Mouse (Mus musculus) stomach, postnatal 0 days (tissue): ENCODE results near the gene Dppa5a. TPM values are rescaled to one million over a fixed set of nuclear protein-coding genes. Genes with fewer than 3 reads are reported as not detected.
"Not testable (repeated sequence)": the region's sequence is repeated elsewhere in the genome, so short reads cannot be mapped to it uniquely, and the experiment has no call there.

Source experiments
- ATAC-seq: fragments of 200-750 bp; cut with Nextera tagmentation; 2 replicates; pipeline ENCODE4 v1.8.0; 2017; ENCODE audit not compliant: low FRiP score, low TSS enrichment
- DNase-seq: peaks from one replicate; pipeline ENCODE4 v3.0.0-alpha.2; 2016; ENCODE audit warnings: low spot score
- H3K27ac ChIP-seq: fragments of 300-500 bp; sonication (generic); replicated peaks from 2 replicates; pipeline ENCODE4 v1.5.1; 2014; ENCODE audit warnings: mild to moderate bottlenecking, control low read depth
- H3K27me3 ChIP-seq: fragments of 300-500 bp; sonication (generic); 2 replicates; pipeline ENCODE4 v1.6.1; 2014; ENCODE audit warnings: low read length; ENCODE audit not compliant: control insufficient read depth, insufficient read depth
- H3K36me3 ChIP-seq: fragments of 300-500 bp; sonication (generic); 2 replicates; pipeline ENCODE4 v1.6.1; 2014; ENCODE audit warnings: low read length, mixed read lengths; ENCODE audit not compliant: control insufficient read depth, insufficient read depth
- H3K4me1 ChIP-seq: fragments of 300-500 bp; sonication (generic); replicated peaks from 2 replicates; pipeline ENCODE4 v1.6.1; 2014; ENCODE audit warnings: antibody characterized with exemption; ENCODE audit not compliant: control insufficient read depth, insufficient read depth
- H3K4me2 ChIP-seq: fragments of 300-500 bp; sonication (generic); replicated peaks from 2 replicates; pipeline ENCODE4 v1.6.1; 2014; ENCODE audit warnings: low read depth, mild to moderate bottlenecking, control low read depth, moderate library complexity
- H3K4me3 ChIP-seq: fragments of 300-500 bp; sonication (generic); 2 replicates; pipeline ENCODE4 v1.5.1; 2014; ENCODE audit warnings: low read depth, low read length, control low read depth
- H3K9ac ChIP-seq: fragments of 300-500 bp; sonication (generic); 2 replicates; pipeline ENCODE4 v1.6.1; 2014; ENCODE audit warnings: mild to moderate bottlenecking, low read length, control low read depth, mixed read lengths
- H3K9me3 ChIP-seq: fragments of 300-500 bp; sonication (generic); 2 replicates; pipeline ENCODE4 v1.6.1; 2016; ENCODE audit warnings: low read length; ENCODE audit not compliant: control insufficient read depth
- CTCF ChIP-seq: IDR thresholded peaks from 2 replicates; pipeline ENCODE4 v1.5.1; 2016; ENCODE audit warnings: antibody characterized with exemption, low read depth, mild to moderate bottlenecking, moderate library complexity
- EP300 ChIP-seq: optimal IDR thresholded peaks from 2 replicates; pipeline ENCODE3; 2016; ENCODE audit warnings: antibody characterized with exemption
- WGBS: fragments of 180-500 bp; shearing (Covaris S2); extraction: QIAGEN DNeasy Blood & Tissue Kit; methylation state at CpG from one replicate; pipeline ENCODE4 v1.1.7; 2014; 5-methylcytosine and 5-hydroxymethylcytosine counted together
- polyA plus RNA-seq: library from polyadenylated mRNA; unstranded; fragments of >200 nt; fragmentation: Nextera tagmentation; extraction: Ambion mirVana; gene quantifications from 2 replicates; pipeline ENCODE4 v1.2.1, GENCODE M21; 2015

Gene Dppa5a
- polyA plus RNA-seq = 1.2 and 2.1 TPM in 2 replicates

GRCm38 (mm10) chr9:78367959-78368358 lies at the start of gene Dppa5a:
TSS of gene Dppa5a (minus strand) at chr9:78368177.
- ATAC-seq, H3K9me3 ChIP-seq, H3K36me3 ChIP-seq, H3K4me1 ChIP-seq, H3K4me2 ChIP-seq, H3K4me3 ChIP-seq, H3K27ac ChIP-seq, H3K9ac ChIP-seq, H3K27me3 ChIP-seq, DNase-seq: not testable (repeated sequence)
- 89% methylated on average over 15 of the region's 16 CpGs for WGBS

- WGBS = 88% methylated on average over 7 of the region's 7 CpGs
- no peaks in the 10 kb centered on the region for H3K9me3 ChIP-seq
- H3K4me1 ChIP-seq = no peaks in the 10 kb centered on the region
- no peak for ATAC-seq
- no peaks in the 10 kb centered on the region for H3K36me3 ChIP-seq
- no peak for DNase-seq
- TF ChIP-seq CTCF (no peak), EP300 (no peak)
- H3K4me2 ChIP-seq = no peak overlapping the region
- H3K9ac ChIP-seq = no peak overlapping the region
- no peak overlapping the region for H3K27ac ChIP-seq
- H3K4me3 ChIP-seq = no peak overlapping the region
- H3K27me3 ChIP-seq = no peaks in the 10 kb centered on the region
Observed at GRCm38 (mm10) chr9:78401596-78401995, 33.6 kb upstream of the Dppa5a start.

GRCm38 (mm10) chr9:78400570-78400969 lies 32.6 kb upstream of the Dppa5a start:
- no peak overlapping the region for H3K27ac ChIP-seq
- no peak overlapping the region for H3K9ac ChIP-seq
- TF ChIP-seq EP300 (no peak), CTCF (no peak)
- DNase-seq (no peak), ATAC-seq (no peak)
- no peak overlapping the region for H3K4me3 ChIP-seq
- no peaks in the 10 kb centered on the region for H3K27me3 ChIP-seq
- no peak overlapping the region for H3K4me2 ChIP-seq
- no peaks in the 10 kb centered on the region for H3K9me3 ChIP-seq
- H3K4me1 ChIP-seq = 0 out of 2 replicates have a peak, but pooled peaks cover 2% of the 10 kb centered on the region
- WGBS = 44% methylated on average over 5 of the region's 5 CpGs
- H3K36me3 ChIP-seq = no peaks in the 10 kb centered on the region

GRCm38 (mm10) chr9:78396517-78396916 lies 28.5 kb upstream of the Dppa5a start:
- Histone ChIP-seq H3K9ac (no peak overlapping the region), H3K4me2 (peak overlapping the region; percentile 64), H3K4me1 (0 out of 2 replicates have a peak, but pooled peaks cover 2% of the 10 kb centered on the region), H3K27me3 (no peaks in the 10 kb centered on the region), H3K36me3 (no peaks in the 10 kb centered on the region), H3K4me3 (peak overlapping the region; percentile 39; the same call in 1 of the 2 replicates), H3K9me3 (no peaks in the 10 kb centered on the region), H3K27ac (no peak overlapping the region)
- TF ChIP-seq CTCF (no peak), EP300 (no peak)
- ATAC-seq (no peak), DNase-seq (no peak)
- 54% methylated on average over 9 of the region's 9 CpGs for WGBS

DNA sequence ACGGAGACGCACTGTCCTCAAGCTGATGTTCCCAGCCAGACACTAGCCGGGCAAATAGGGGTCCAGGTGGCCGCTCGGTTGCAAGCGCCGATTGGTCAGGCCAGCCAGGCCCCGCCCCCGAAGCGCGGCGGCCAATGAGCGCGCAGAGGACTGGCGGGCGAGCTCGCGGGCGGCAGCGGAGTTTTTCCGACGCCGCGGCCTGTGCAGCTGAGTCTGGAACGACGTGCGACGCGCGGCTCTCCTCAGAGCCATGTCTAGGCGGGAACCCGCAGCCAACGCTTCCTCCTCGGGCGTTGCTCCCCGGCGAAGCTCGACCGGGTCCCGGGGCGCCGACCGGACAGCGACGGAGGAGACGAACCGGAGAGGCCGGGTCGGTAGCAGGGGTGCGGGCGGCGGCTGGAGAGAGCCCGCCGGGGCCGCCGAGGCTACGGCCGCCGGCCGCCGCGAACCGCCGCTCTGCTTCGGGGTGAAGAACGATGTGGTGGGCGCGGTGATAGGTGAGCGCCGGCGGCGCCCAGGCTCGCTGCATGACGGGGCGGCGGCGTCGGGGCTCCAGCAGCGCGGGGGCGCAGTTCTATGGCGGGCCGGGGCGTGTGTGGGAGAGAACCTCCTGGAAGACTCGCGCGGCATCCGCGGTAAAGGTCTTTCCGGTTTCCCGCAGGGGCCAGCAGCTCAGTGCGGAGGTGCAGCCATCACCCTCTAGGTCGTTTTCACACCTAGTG lies 27.8 kb upstream of the Dppa5a start, which contains the start of gene Ddx43:
Gene Ddx43, plus strand, starts transcription at position 148 of the 722 bp plus-strand sequence.
- peak; percentile 66 for DNase-seq
- TF ChIP-seq CTCF = no peak
- TF ChIP-seq EP300 = no peak

GRCm38 (mm10) chr9:78395244-78395629 lies 27.3 kb upstream of the Dppa5a start:
- Histone ChIP-seq H3K9me3 (no peaks in the 10 kb centered on the region), H3K4me3 (peak overlapping the region; percentile 39), H3K36me3 (no peaks in the 10 kb centered on the region), H3K27me3 (no peaks in the 10 kb centered on the region), H3K4me1 (0 out of 2 replicates have a peak, but pooled peaks cover 2% of the 10 kb centered on the region), H3K9ac (no peak overlapping the region), H3K4me2 (peak overlapping the region; percentile 64; the same call in 1 of the 2 replicates), H3K27ac (no peak overlapping the region)
- no peak for DNase-seq
- no peak for ATAC-seq
- 24% methylated on average over 11 of the region's 11 CpGs for WGBS
- TF ChIP-seq CTCF = no peak
- TF ChIP-seq EP300 = no peak

More for the DNA sequence above, 27.8 kb upstream of the Dppa5a start, which contains the start of gene Ddx43:
- no peaks in the 10 kb centered on the region for H3K27me3 ChIP-seq
- peak within 1 kb of the TSS; percentile 64 for H3K4me2 ChIP-seq
- no peaks in the 10 kb centered on the region for H3K36me3 ChIP-seq
- no peaks in the 10 kb centered on the region for H3K9me3 ChIP-seq
- H3K27ac ChIP-seq = no peak within 1 kb of the TSS
- peak within 1 kb of the TSS; percentile 27; the same call in 1 of the 2 replicates for H3K9ac ChIP-seq
- H3K4me3 ChIP-seq = peak within 1 kb of the TSS; percentile 39
- H3K4me1 ChIP-seq = 0 out of 2 replicates have a peak, but pooled peaks cover 2% of the 10 kb centered on the region
- ATAC-seq = peak; percentile 73
- 2% methylated on average over 79 of the region's 93 CpGs for WGBS
